Mouse (Mus musculus) left cerebral cortex, adult 8-10 months (tissue): ENCODE data around the gene Il9r. TPM values are rescaled to one million over a fixed set of nuclear protein-coding genes. Genes with fewer than 3 reads are reported as not detected.
A peak's percentile ranks its signal among the peaks of the same experiment; 100 is the strongest.

Source experiments
- DNase-seq, 2 experiments: peaks; one replicate each; pipeline ENCODE4 v3.0.0; 2022; ENCODE audit warnings: low spot score in 2 of 2
- total RNA-seq, 4 experiments: library from RNA; stranded (reverse); gene quantifications; 2 replicates each; pipeline ENCODE4 v1.2.4; 2022

Gene Il9r
- total RNA-seq, result not detected

DNA sequence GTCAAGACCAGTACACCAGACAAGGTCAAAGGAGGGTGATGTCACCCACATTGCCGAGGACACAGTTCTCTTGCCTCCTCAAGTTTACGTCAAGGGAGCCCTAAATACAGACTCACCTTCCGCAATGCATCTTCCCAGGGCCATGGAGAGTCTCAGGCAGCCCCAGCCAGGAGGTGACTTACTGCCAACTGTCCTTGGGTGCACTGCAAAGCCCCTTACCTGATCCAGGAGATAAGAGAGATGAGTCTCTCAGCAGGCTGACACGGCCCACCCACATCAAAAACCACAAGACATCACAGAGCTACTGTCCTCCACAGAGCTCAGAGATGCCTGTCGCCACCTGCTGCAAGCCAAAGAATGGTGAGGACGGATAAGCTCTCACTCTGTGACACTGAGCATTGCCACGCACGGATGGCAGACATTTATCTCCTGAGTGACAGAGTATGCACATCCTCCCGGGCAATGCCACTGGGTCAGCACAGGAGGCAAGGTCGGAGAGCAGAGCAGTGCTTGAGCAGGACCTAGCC lies at the start of gene Il9r:
Gene Il9r, minus strand, starts transcription at position 205 of the 527 bp plus-strand sequence.
- no peak for DNase-seq

DNA sequence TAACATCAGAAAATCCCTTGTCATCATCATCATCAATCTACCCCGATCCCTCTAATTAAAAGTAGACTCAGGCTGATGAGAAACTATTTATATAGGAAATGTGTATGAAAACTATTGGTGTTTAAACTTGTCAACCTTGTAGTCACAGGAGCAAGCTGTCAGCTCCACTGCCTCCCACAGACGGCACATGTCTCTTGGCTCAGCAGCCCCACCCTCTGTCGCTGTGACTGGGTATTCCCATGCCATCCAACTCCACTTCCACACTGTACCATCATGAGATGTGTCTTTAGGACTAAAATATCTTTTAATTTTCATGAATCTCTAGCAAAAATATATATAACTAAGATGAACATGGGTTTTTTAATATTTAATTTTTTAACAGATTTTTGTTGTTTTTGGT lies 48.3 kb upstream of the Il9r start:
- no peak for DNase-seq

DNA sequence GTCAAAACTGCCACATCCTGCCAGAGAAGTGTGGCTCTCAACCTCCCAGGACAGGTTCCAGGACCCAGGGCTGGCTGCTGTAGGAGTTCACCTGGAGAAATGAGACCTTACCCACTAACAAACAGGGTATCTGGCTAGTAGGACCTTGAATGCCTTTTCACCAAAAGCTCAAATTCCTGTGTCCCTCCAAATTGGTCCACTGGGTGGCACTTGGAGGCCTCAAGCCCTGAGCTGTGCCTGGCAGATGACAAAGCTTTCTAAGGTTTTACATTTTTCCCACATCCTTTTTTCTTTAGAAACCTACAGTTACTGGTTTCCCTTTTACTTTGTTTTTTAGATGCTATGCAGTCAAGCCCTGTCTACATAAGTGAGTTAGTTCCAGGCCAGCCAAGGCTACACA lies 47.0 kb upstream of the Il9r start:
- no peak for DNase-seq

DNA sequence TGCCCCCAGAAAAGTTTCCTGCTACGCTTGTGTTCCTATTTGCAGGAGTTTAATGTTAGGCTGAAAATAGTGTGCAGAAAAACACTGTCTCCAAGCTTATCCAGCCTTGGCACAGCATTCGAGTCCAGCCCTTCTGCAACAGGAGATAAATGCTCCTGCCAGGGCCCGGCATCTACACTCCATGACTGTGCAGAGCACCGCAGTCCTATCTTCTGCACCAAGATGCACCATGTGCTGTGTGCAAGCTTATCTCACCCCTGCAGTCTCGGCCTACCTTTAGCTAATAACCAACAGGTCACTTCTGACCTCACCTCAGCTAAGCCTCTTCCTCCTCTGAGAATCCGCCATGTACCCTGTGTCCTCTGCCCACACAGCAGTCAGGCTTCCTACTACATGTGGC lies 45.5 kb upstream of the Il9r start:
- no peak for DNase-seq

GRCm38 (mm10) chr11:32244617-32245016 lies 44.5 kb upstream of the Il9r start:
- DNase-seq, result no peak

DNA sequence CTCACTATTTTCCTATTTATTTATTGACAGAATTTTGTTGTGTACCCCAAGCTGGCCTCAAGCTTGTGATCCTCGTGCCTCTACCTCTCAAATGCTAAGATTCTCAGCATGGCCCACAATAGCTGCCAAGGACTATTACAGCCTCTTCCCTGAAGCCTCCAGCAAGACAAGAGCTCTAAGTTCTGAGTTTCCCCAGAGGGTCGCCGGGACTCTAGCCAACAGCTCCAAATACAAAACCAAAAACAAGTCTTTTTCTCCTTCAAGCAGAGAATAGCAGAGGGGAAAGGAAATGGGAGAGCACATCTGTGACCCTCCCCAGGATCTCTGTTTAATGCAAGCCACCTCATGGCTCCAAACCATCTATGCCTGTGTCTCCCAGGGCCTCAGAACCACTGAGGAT lies 44.0 kb upstream of the Il9r start:
- no peak for DNase-seq

DNA sequence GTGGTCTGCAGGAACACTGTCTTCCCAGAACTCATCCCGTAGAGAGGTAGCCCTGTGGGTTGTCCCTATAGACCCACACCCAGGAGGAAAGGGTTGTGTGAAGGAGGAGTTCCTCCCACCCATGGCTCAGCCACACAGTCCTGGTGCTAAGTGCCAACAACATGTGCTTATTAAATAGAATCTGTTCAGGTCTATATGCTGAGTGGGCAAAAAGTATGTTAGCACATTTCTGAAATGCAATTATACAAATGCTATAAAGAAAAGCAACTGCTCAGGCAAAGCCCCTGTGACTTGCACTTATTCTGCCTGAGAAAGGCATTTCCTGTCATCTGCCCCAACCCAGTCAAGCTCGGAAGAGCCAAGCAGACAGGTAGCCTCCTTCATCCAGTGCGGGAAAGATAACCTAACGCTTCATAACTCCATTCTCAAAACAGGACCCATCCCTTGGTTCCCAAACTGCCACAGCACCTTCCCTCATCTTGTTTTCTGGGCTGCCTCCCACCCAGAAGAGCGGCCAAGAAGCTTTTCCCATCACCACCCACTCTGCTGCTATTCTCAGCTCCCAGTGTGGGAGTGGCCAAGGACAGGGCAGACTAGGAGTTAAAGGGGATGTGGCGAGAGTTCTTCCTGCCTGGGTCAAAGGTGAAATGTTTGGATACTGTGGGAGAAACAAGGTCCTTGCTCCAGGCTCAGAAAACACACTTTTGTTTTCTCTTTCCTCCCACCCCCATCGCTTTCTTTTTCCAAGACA lies 43.3 kb upstream of the Il9r start:
- no peak for DNase-seq

GRCm38 (mm10) chr11:32242209-32242608 lies 42.1 kb upstream of the Il9r start:
- no peak for DNase-seq

- no peak for DNase-seq
Observed at GRCm38 (mm10) chr11:32241391-32241790, 41.3 kb upstream of the Il9r start.

GRCm38 (mm10) chr11:32238093-32238860 lies 38.2 kb upstream of the Il9r start:
- DNase-seq, result peak in 1 of 2 experiments; percentile 74

DNA sequence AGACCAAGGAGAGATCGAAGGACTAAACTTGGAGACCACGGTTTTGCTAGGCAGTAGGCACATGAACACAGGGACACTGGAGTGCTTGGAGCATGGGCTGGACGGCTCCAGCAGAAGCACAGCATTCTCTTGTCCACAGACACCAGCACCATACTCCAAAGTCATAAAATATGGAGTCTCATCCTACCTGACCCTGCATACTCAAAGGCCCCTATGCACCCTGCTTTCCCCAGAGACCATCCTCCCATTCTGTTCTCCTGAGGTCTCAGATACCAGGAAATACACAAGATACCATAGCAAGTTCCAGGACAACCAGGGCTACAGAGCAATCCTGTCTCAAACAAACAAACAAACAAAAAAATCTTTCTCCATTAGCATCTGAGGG lies 37.3 kb upstream of the Il9r start:
- no peak for DNase-seq

DNA sequence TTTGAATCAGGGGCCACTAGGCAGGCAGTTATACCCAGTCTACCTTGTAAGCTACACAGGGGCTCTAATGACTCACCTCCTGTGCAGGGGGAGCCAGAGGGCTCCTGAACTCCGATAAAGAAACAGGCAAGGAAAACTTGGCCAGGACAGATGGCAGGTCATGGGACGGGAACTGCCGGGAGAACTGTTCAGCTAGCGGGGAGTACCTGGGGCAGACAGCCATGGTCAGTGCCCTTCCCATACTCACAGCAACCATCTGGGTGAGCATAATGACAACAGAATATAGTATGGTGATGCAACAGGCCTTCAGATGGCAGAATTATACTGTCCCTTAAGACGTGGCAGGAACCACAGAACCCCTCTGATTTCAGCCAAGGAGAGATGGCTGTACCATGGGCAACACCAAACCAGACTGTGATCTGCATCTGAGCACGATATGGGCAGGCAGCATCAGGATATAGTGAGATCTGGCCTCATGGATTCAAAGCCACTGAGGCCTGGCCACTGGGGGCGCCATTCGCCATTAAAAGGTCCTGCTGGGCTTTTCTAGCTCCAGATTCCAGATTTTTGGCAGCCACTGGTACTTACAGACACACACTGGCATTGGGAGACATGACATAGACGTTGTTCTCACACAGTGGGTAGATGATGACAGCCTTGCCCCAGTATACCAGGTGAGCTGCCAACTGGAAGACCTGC lies 36.8 kb upstream of the Il9r start:
- peak in 1 of 2 experiments; percentile 4 for DNase-seq

DNA sequence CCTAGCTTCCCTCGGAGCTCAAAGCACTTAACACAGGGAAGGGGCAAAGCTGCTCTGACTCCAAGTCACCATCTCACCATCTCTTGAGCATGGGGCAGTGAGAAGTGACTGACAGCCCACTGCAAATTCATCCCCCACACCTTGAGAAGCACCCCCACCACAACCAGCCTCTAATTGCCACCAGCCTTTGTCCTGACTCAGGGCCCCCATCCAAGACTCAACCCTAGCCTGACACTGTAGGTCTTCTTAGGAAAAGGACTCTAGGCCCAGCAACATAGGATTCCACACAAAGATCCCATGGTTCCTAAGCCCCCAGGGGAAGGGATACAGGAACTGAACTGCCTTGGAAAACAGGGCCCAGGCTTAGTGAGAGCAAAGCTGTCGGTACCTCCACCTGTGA lies 36.1 kb upstream of the Il9r start:
- peak in 1 of 2 experiments; percentile 7 for DNase-seq

DNA sequence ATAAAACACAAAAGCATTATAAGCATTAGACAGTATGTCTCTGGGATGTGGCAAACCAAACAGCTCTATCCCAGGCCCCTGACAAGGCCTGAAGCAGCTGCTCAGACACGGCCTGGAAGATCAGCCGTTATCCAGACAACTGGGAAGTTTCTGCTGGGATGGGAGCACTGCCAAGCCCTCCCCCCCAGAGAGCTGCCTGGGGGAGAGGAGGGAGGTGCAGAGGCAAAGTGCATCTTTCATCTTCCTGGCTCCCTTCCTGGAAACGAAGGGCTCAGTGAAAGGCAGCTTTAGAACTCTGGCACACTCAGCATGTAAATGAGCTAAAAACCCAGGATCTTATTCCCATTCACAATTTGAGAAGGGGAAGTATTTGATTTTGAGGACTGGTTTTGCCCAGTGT lies 35.6 kb upstream of the Il9r start:
- peak in 1 of 2 experiments; percentile 71 for DNase-seq

GRCm38 (mm10) chr11:32234816-32235485 lies 34.9 kb upstream of the Il9r start:
- DNase-seq, result peak in 1 of 2 experiments; percentile 23

DNA sequence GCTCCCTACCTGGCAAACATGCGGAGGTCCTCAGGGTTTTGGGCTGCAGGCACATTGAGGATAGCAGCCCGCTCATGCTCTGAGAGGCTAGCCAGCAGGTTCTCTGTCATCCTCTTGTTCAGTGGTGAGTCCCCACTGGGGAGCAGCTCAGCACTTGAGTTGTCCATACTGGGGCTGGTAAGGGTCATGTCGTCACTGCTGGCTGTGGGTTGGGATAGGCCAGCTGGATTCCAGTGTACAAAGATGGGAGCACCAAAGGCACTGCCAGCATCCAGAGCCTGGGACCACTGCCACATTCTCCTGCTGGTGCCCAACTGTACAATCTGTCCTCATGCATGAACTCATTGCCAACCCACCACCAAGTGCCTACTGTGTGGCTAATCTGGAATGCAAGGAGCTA lies 33.8 kb upstream of the Il9r start:
- no peak for DNase-seq

- DNase-seq, result no peak
Observed at GRCm38 (mm10) chr11:32232848-32233247, 32.8 kb upstream of the Il9r start.

GRCm38 (mm10) chr11:32231125-32231524 lies 31.0 kb upstream of the Il9r start:
- DNase-seq, result no peak

- no peak for DNase-seq
Observed at GRCm38 (mm10) chr11:32230220-32230619, 30.1 kb upstream of the Il9r start.

- no peak for DNase-seq
Observed at GRCm38 (mm10) chr11:32228292-32228845, 28.3 kb upstream of the Il9r start.

GRCm38 (mm10) chr11:32227555-32227954 lies 27.5 kb upstream of the Il9r start:
- no peak for DNase-seq
